Mouse (Mus musculus) splenic B cell, adult 2 months (primary cell): ENCODE data around the gene Trdmt1.

Source experiments
- DNase-seq: peaks from one replicate; pipeline ENCODE4 v3.0.0-alpha.2; 2011; ENCODE audit warnings: low read depth, low spot score
- H3K27me3 ChIP-seq: 2 replicates; pipeline ENCODE4 v1.6.1; 2012; ENCODE audit warnings: mild to moderate bottlenecking, low read length, moderate library complexity, mixed read lengths; ENCODE audit not compliant: control insufficient read depth, poor library complexity, insufficient read depth, severe bottlenecking
- H3K36me3 ChIP-seq: 2 replicates; pipeline ENCODE4 v1.6.1; 2012; ENCODE audit warnings: mild to moderate bottlenecking, low read length, moderate library complexity, mixed read lengths; ENCODE audit not compliant: control insufficient read depth, poor library complexity, insufficient read depth, severe bottlenecking

Trdmt1 gene

GRCm38 (mm10) chr2:13538258-13538657 lies 6.2 kb downstream of the Trdmt1 start:
- Histone ChIP-seq H3K36me3 (no peaks in the 10 kb centered on the region), H3K27me3 (no peaks in the 10 kb centered on the region)
- DNase-seq, result no peak

- Histone ChIP-seq H3K27me3 (no peaks in the 10 kb centered on the region), H3K36me3 (no peaks in the 10 kb centered on the region)
- peak; percentile 56 for DNase-seq
Measured at GRCm38 (mm10) chr2:13537733-13538132, 6.7 kb downstream of the Trdmt1 start.

- Histone ChIP-seq H3K36me3 (no peaks in the 10 kb centered on the region), H3K27me3 (no peaks in the 10 kb centered on the region)
- peak; percentile 13 for DNase-seq
Measured at GRCm38 (mm10) chr2:13536747-13537146, 7.7 kb downstream of the Trdmt1 start.

- Histone ChIP-seq H3K27me3 (no peaks in the 10 kb centered on the region), H3K36me3 (no peaks in the 10 kb centered on the region)
- DNase-seq, result no peak
Measured at GRCm38 (mm10) chr2:13530639-13531038, 13.8 kb downstream of the Trdmt1 start.

- no peaks in the 10 kb centered on the region for H3K36me3 ChIP-seq
- DNase-seq, result no peak
- no peaks in the 10 kb centered on the region for H3K27me3 ChIP-seq
Measured at GRCm38 (mm10) chr2:13529253-13529933, 15.1 kb downstream of the Trdmt1 start.

- no peaks in the 10 kb centered on the region for H3K36me3 ChIP-seq
- no peak for DNase-seq
- no peaks in the 10 kb centered on the region for H3K27me3 ChIP-seq
Measured at GRCm38 (mm10) chr2:13527531-13527930, 16.9 kb downstream of the Trdmt1 start.

GRCm38 (mm10) chr2:13527125-13527524 lies 17.3 kb downstream of the Trdmt1 start:
- no peaks in the 10 kb centered on the region for H3K27me3 ChIP-seq
- H3K36me3 ChIP-seq, result no peaks in the 10 kb centered on the region; the same call in 1 of the 2 replicates
- no peak for DNase-seq

GRCm38 (mm10) chr2:13526205-13526604 lies 18.3 kb downstream of the Trdmt1 start:
- no peaks in the 10 kb centered on the region for H3K27me3 ChIP-seq
- no peaks in the 10 kb centered on the region; the same call in 1 of the 2 replicates for H3K36me3 ChIP-seq
- no peak for DNase-seq

- no peak for DNase-seq
- Histone ChIP-seq H3K27me3 (no peaks in the 10 kb centered on the region), H3K36me3 (peaks cover 4% of the 10 kb centered on the region)
Measured at GRCm38 (mm10) chr2:13523540-13524456, 20.7 kb downstream of the Trdmt1 start.

- peaks cover 4% of the 10 kb centered on the region for H3K36me3 ChIP-seq
Measured at GRCm38 (mm10) chr2:13522106-13522505, 22.4 kb downstream of the Trdmt1 start.

GRCm38 (mm10) chr2:13514949-13515348 lies 29.5 kb downstream of the Trdmt1 start:
- no peaks in the 10 kb centered on the region for H3K27me3 ChIP-seq

More at GRCm38 (mm10) chr2:13522106-13522505, 22.4 kb downstream of the Trdmt1 start:
- no peaks in the 10 kb centered on the region for H3K27me3 ChIP-seq
- no peak for DNase-seq

GRCm38 (mm10) chr2:13502717-13503116 lies 41.8 kb downstream of the Trdmt1 start:
- H3K27me3 ChIP-seq, result no peaks in the 10 kb centered on the region
- no peaks in the 10 kb centered on the region for H3K36me3 ChIP-seq
- no peak for DNase-seq

More at GRCm38 (mm10) chr2:13514949-13515348, 29.5 kb downstream of the Trdmt1 start:
- DNase-seq, result no peak
- H3K36me3 ChIP-seq, result peaks cover 3% of the 10 kb centered on the region; the same call in 1 of the 2 replicates

GRCm38 (mm10) chr2:13501553-13501952 lies 42.9 kb downstream of the Trdmt1 start:
- Histone ChIP-seq H3K27me3 (no peaks in the 10 kb centered on the region), H3K36me3 (no peaks in the 10 kb centered on the region)
- no peak for DNase-seq

GRCm38 (mm10) chr2:13500298-13500999 lies 44.0 kb downstream of the Trdmt1 start:
- Histone ChIP-seq H3K36me3 (no peaks in the 10 kb centered on the region), H3K27me3 (no peaks in the 10 kb centered on the region)
- no peak for DNase-seq
